Mouse (Mus musculus) B cell, adult 67 days (primary cell): ENCODE data around the gene Alg6. TPM values are rescaled to one million over a fixed set of nuclear protein-coding genes. Genes with fewer than 3 reads are reported as not detected.

Experiments
- total RNA-seq, 2 experiments: library from RNA; stranded (reverse); gene quantifications; 4 replicates each; pipeline ENCODE4 v1.2.4; 2023

The Alg6 gene
- total RNA-seq, result 10 to 100 TPM in 1 of 2 experiments, 1 to 10 TPM in 1; 5.9 to 11.9 TPM

DNA sequence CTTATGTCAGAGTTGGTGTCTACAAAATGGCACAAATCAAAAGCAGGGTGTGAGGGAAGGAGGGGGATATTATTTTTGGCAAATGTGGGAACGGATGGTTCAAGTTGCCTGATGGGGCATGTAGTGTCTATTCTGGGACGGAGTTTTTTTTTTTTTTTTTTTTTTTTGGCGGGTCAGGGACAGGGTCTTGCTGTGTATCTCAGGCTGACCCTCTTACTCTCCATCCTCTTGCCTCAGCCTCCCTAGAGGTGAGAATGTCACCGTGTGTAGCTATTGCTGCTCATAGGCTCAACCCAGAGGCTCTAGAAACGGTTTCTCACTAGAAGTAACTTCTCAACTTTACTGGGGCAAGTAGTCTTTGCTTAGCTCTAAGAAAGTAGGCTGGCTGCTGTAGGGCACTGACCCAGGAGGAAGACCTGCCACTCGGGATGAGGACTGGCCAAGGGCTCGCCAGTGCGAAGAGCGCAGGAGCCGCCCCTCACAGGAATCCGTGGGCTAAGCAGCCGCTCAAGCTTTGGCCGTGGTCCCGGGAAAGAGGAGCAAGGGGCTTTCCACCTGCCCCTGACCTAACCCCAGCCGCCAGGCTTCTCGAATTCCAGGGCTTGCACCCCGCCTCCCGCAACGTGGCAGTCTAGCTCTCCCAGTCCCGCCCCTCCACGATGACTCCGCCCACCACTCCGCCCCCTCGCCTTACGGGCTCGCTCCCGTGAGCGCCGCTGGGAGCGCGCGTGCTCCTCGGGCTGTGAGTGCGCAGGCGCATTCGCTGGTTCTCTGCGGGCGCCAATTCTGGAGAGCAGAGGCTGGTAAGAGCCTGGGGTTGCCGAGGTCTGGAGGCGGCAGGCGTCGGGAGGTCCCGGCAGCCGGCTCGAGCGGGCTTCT is at the start of gene Alg6:
TSS of gene Alg6 (plus strand) at position 761 of the 879 bp plus-strand sequence.

Other genes starting within 250 kb of the Alg6 start
- gene Foxd3, start 59.4 kb upstream of the Alg6 start, total RNA-seq, result not detected
- gene Efcab7, start 113.5 kb downstream of the Alg6 start, total RNA-seq, result 10 to 100 TPM in 1 of 2 experiments, 1 to 10 TPM in 1; 4.2 to 14.0 TPM
- gene Pgm1, start 213.8 kb downstream of the Alg6 start, total RNA-seq, result 10 to 100 TPM; 12.2 to 15.3 TPM
- 10 to 100 TPM; 11.1 to 17.8 TPM for gene Itgb3bp, start 214.1 kb downstream of the Alg6 start, total RNA-seq